Mouse (Mus musculus) intestine, embryonic 14.5 days (tissue): ENCODE measurements at regions not wholly inside any gene's neighbourhood (a gene's known extent, or its start where the extent isn't known, plus 50 kb on each side); places are given as distances from the start of the nearest gene placed in this dataset.

Source experiments
- ATAC-seq: fragments of 200-750 bp; cut with Nextera tagmentation; replicated peaks from 2 replicates; pipeline ENCODE4 v1.8.0; 2017; ENCODE audit warnings: low read depth, moderate number of reproducible peaks, moderate TSS enrichment, moderate library complexity; ENCODE audit not compliant: low FRiP score, low TSS enrichment
- DNase-seq: peaks from one replicate; pipeline ENCODE4 v3.0.0-alpha.2; 2018; ENCODE audit warnings: low spot score
- H3K27ac ChIP-seq: fragments of 300-500 bp; sonication (generic); 2 replicates; pipeline ENCODE4 v1.5.1; 2014; ENCODE audit warnings: low read depth, mild to moderate bottlenecking, control low read depth
- H3K27me3 ChIP-seq: fragments of 300-500 bp; sonication (generic); replicated peaks from 2 replicates; pipeline ENCODE4 v1.6.1; 2014; ENCODE audit warnings: low read length, control low read depth; ENCODE audit not compliant: control insufficient read depth, insufficient read depth
- H3K36me3 ChIP-seq: fragments of 300-500 bp; sonication (generic); 2 replicates; pipeline ENCODE4 v1.6.1; 2014; ENCODE audit warnings: low read length, control low read depth; ENCODE audit not compliant: control insufficient read depth, insufficient read depth
- H3K4me1 ChIP-seq: fragments of 300-500 bp; sonication (generic); replicated peaks from 2 replicates; pipeline ENCODE4 v1.6.1; 2014; ENCODE audit warnings: low read length, control low read depth, mixed read lengths; ENCODE audit not compliant: control insufficient read depth, insufficient read depth
- H3K4me2 ChIP-seq: fragments of 300-500 bp; sonication (generic); 2 replicates; pipeline ENCODE4 v1.6.1; 2014; ENCODE audit warnings: low read length
- H3K4me3 ChIP-seq: fragments of 300-500 bp; sonication (generic); 2 replicates; pipeline ENCODE4 v1.5.1; 2014; ENCODE audit warnings: low read depth, low read length, control low read depth, mixed read lengths
- H3K9ac ChIP-seq: fragments of 300-500 bp; sonication (generic); 2 replicates; pipeline ENCODE4 v1.6.1; 2014; ENCODE audit warnings: mild to moderate bottlenecking, low read length
- H3K9me3 ChIP-seq: fragments of 300-500 bp; sonication (generic); 2 replicates; pipeline ENCODE4 v1.6.1; 2016; ENCODE audit warnings: low read length, control low read depth; ENCODE audit not compliant: control insufficient read depth
- WGBS: fragments of 180-500 bp; shearing (Covaris S2); extraction: QIAGEN DNeasy Blood & Tissue Kit; methylation state at CpG from one replicate; pipeline ENCODE4 v1.1.7; 2014; 5-methylcytosine and 5-hydroxymethylcytosine counted together

DNA sequence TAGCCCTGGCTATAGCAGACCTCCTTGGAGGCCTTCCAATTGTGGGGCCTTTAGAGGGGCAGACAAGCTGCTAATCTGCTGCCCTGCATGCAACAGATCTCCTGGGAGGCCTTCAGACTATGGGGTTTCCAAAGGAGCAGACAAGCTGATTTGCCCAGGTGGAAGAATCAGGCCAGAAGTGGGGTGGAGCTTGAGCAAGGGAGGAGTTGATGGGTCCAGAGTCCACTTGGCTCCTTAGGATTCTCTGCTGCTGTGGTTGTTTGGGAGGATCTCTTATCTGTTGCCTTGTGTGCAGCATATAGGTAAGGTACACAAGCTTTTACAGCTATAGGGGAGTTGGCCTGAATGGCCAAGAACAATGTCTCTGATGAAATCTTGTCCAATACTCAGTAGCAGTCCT lies 103.7 kb upstream of the Gm4985 start:
- peak; percentile 72; the same call in 1 of the 2 replicates for ATAC-seq
- no peaks in the 10 kb centered on the region for H3K36me3 ChIP-seq
- H3K27ac ChIP-seq = no peak overlapping the region
- DNase-seq = no peak
- no peak overlapping the region for H3K4me3 ChIP-seq
- H3K9me3 ChIP-seq = no peaks in the 10 kb centered on the region
- no peaks in the 10 kb centered on the region for H3K27me3 ChIP-seq
- no peak overlapping the region for H3K4me2 ChIP-seq
- no peak overlapping the region for H3K9ac ChIP-seq
- H3K4me1 ChIP-seq = no peaks in the 10 kb centered on the region

DNA sequence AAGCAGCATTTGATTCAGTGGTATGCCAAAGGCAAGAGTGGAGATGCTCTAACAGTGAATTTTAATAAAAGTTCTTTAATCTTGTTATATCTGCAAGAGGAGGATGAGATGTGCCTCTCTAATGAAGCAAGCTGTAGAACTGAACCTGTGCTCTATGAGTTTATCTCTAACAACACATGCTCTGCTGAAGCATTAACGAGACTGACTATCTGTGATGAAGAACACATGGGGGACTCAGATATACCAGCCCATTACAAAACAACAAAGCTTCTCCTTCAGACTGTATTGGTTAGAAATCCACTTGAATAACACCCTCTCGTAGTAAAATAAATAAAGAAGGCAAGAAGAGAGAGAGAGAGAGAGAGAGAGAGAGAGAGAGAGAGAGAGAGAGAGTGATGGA lies 53.4 kb upstream of the Gm4985 start:
- Histone ChIP-seq H3K9me3 (no peaks in the 10 kb centered on the region), H3K9ac (no peak overlapping the region), H3K4me3 (no peak overlapping the region), H3K27ac (no peak overlapping the region), H3K4me2 (no peak overlapping the region), H3K27me3 (no peaks in the 10 kb centered on the region), H3K4me1 (no peaks in the 10 kb centered on the region), H3K36me3 (no peaks in the 10 kb centered on the region)
- 65% methylated on average over 2 of the region's 2 CpGs for WGBS
- DNase-seq (no peak), ATAC-seq (no peak)
